Mouse (Mus musculus): ENCODE measurements around the gene Hmgn1. TPM values are rescaled to one million over a fixed set of nuclear protein-coding genes. Genes with fewer than 3 reads are reported as not detected.

Gene Hmgn1
- 432 and 519 TPM in 2 replicates for polyA plus RNA-seq (2015; fragmentation: Nextera tagmentation; extraction: Ambion mirVana)

GRCm38 (mm10) chr16:96127657-96128344 lies at the start of gene Hmgn1:
Gene Hmgn1, minus strand, starts transcription at chr16:96127729.
- Histone ChIP-seq H3K4me2 (ENCODE audit: low read length) (peak within 1 kb of the TSS; percentile 80), H3K27me3 (replicated peaks; ENCODE audit: control insufficient read depth, insufficient read depth, low read length) (no peaks in the 10 kb centered on the region), H3K9ac (replicated peaks; ENCODE audit: low read depth, low read length) (peak within 1 kb of the TSS; percentile 93), H3K4me3 (replicated peaks; ENCODE audit: low read length) (peak within 1 kb of the TSS; percentile 96), H3K4me1 (replicated peaks; ENCODE audit: control insufficient read depth, insufficient read depth, low read length) (peaks cover 26% of the 10 kb centered on the region), H3K9me3 (ENCODE audit: control insufficient read depth, low read length) (no peaks in the 10 kb centered on the region), H3K36me3 (ENCODE audit: control insufficient read depth, insufficient read depth) (peaks cover 26% of the 10 kb centered on the region), H3K27ac (ENCODE audit: low read length) (peak within 1 kb of the TSS; percentile 98)
- ATAC-seq, result peak; percentile 96
- under 1% methylated on average over 60 of the region's 72 CpGs for WGBS

GRCm38 (mm10) chr16:96175399-96175798 lies 47.9 kb upstream of the Hmgn1 start:
- H3K27ac ChIP-seq (ENCODE audit: low read length), result no peak overlapping the region
- WGBS, result 31% methylated on average over 2 of the region's 2 CpGs
- 0 out of 2 replicates have a peak, but pooled peaks cover 2% of the 10 kb centered on the region for H3K9me3 ChIP-seq (ENCODE audit: control insufficient read depth, low read length)
- no peak for ATAC-seq
- no peaks in the 10 kb centered on the region for H3K27me3 ChIP-seq (replicated peaks; ENCODE audit: control insufficient read depth, insufficient read depth, low read length)
- no peak overlapping the region for H3K9ac ChIP-seq (replicated peaks; ENCODE audit: low read depth, low read length)
- H3K4me1 ChIP-seq (replicated peaks; ENCODE audit: control insufficient read depth, insufficient read depth, low read length), result peaks cover 5% of the 10 kb centered on the region; the same call in 1 of the 2 replicates
- H3K4me3 ChIP-seq (replicated peaks; ENCODE audit: low read length), result no peak overlapping the region
- H3K36me3 ChIP-seq (ENCODE audit: control insufficient read depth, insufficient read depth), result no peaks in the 10 kb centered on the region
- no peak overlapping the region for H3K4me2 ChIP-seq (ENCODE audit: low read length)

GRCm38 (mm10) chr16:96173648-96174047 lies 46.1 kb upstream of the Hmgn1 start:
- Histone ChIP-seq H3K4me2 (ENCODE audit: low read length) (no peak overlapping the region), H3K27ac (ENCODE audit: low read length) (no peak overlapping the region), H3K9ac (replicated peaks; ENCODE audit: low read depth, low read length) (no peak overlapping the region), H3K9me3 (ENCODE audit: control insufficient read depth, low read length) (no peaks in the 10 kb centered on the region), H3K36me3 (ENCODE audit: control insufficient read depth, insufficient read depth) (no peaks in the 10 kb centered on the region), H3K4me1 (replicated peaks; ENCODE audit: control insufficient read depth, insufficient read depth, low read length) (peaks cover 5% of the 10 kb centered on the region; the same call in 1 of the 2 replicates), H3K27me3 (replicated peaks; ENCODE audit: control insufficient read depth, insufficient read depth, low read length) (no peaks in the 10 kb centered on the region), H3K4me3 (replicated peaks; ENCODE audit: low read length) (no peak overlapping the region)
- 78% methylated on average over 8 of the region's 8 CpGs for WGBS
- no peak for ATAC-seq

GRCm38 (mm10) chr16:96168837-96169236 lies 41.3 kb upstream of the Hmgn1 start:
- 96% methylated on average over 4 of the region's 4 CpGs for WGBS
- no peaks in the 10 kb centered on the region for H3K27me3 ChIP-seq (replicated peaks; ENCODE audit: control insufficient read depth, insufficient read depth, low read length)
- no peak overlapping the region for H3K4me2 ChIP-seq (ENCODE audit: low read length)
- ATAC-seq, result no peak
- no peaks in the 10 kb centered on the region for H3K9me3 ChIP-seq (ENCODE audit: control insufficient read depth, low read length)
- no peaks in the 10 kb centered on the region for H3K36me3 ChIP-seq (ENCODE audit: control insufficient read depth, insufficient read depth)
- H3K9ac ChIP-seq (replicated peaks; ENCODE audit: low read depth, low read length), result no peak overlapping the region
- H3K4me3 ChIP-seq (replicated peaks; ENCODE audit: low read length), result no peak overlapping the region
- H3K27ac ChIP-seq (ENCODE audit: low read length), result no peak overlapping the region
- H3K4me1 ChIP-seq (replicated peaks; ENCODE audit: control insufficient read depth, insufficient read depth, low read length), result no peaks in the 10 kb centered on the region

- 59% methylated on average over 4 of the region's 4 CpGs for WGBS
- H3K9ac ChIP-seq (replicated peaks; ENCODE audit: low read depth, low read length), result no peak overlapping the region
- H3K36me3 ChIP-seq (ENCODE audit: control insufficient read depth, insufficient read depth), result no peaks in the 10 kb centered on the region
- H3K4me1 ChIP-seq (replicated peaks; ENCODE audit: control insufficient read depth, insufficient read depth, low read length), result no peaks in the 10 kb centered on the region
- ATAC-seq, result peak; percentile 80
- peak overlapping the region; percentile 46 for H3K27ac ChIP-seq (ENCODE audit: low read length)
- H3K4me3 ChIP-seq (replicated peaks; ENCODE audit: low read length), result no peak overlapping the region
- no peaks in the 10 kb centered on the region for H3K9me3 ChIP-seq (ENCODE audit: control insufficient read depth, low read length)
- no peak overlapping the region for H3K4me2 ChIP-seq (ENCODE audit: low read length)
- no peaks in the 10 kb centered on the region for H3K27me3 ChIP-seq (replicated peaks; ENCODE audit: control insufficient read depth, insufficient read depth, low read length)
These were observed 38.3 kb upstream of the Hmgn1 start for GRCm38 (mm10) chr16:96165723-96166264.

GRCm38 (mm10) chr16:96161336-96161735 lies 33.8 kb upstream of the Hmgn1 start:
- WGBS, result 80% methylated on average over 4 of the region's 4 CpGs
- no peak overlapping the region for H3K4me2 ChIP-seq (ENCODE audit: low read length)
- H3K27ac ChIP-seq (ENCODE audit: low read length), result no peak overlapping the region
- H3K4me1 ChIP-seq (replicated peaks; ENCODE audit: control insufficient read depth, insufficient read depth, low read length), result peaks cover 14% of the 10 kb centered on the region
- no peaks in the 10 kb centered on the region for H3K27me3 ChIP-seq (replicated peaks; ENCODE audit: control insufficient read depth, insufficient read depth, low read length)
- no peaks in the 10 kb centered on the region for H3K36me3 ChIP-seq (ENCODE audit: control insufficient read depth, insufficient read depth)
- no peak overlapping the region for H3K4me3 ChIP-seq (replicated peaks; ENCODE audit: low read length)
- ATAC-seq, result no peak
- no peaks in the 10 kb centered on the region for H3K9me3 ChIP-seq (ENCODE audit: control insufficient read depth, low read length)
- H3K9ac ChIP-seq (replicated peaks; ENCODE audit: low read depth, low read length), result no peak overlapping the region

GRCm38 (mm10) chr16:96160927-96161326 lies 33.4 kb upstream of the Hmgn1 start:
- Histone ChIP-seq H3K27ac (ENCODE audit: low read length) (no peak overlapping the region), H3K36me3 (ENCODE audit: control insufficient read depth, insufficient read depth) (no peaks in the 10 kb centered on the region; the same call in 1 of the 2 replicates), H3K4me2 (ENCODE audit: low read length) (no peak overlapping the region), H3K27me3 (replicated peaks; ENCODE audit: control insufficient read depth, insufficient read depth, low read length) (no peaks in the 10 kb centered on the region), H3K9me3 (ENCODE audit: control insufficient read depth, low read length) (no peaks in the 10 kb centered on the region), H3K4me3 (replicated peaks; ENCODE audit: low read length) (no peak overlapping the region), H3K4me1 (replicated peaks; ENCODE audit: control insufficient read depth, insufficient read depth, low read length) (peaks cover 14% of the 10 kb centered on the region), H3K9ac (replicated peaks; ENCODE audit: low read depth, low read length) (no peak overlapping the region)
- ATAC-seq, result no peak
- WGBS, result 82% methylated on average over 1 of the region's 1 CpGs

- Histone ChIP-seq H3K4me2 (ENCODE audit: low read length) (peak overlapping the region; percentile 96), H3K9me3 (ENCODE audit: control insufficient read depth, low read length) (no peaks in the 10 kb centered on the region), H3K9ac (replicated peaks; ENCODE audit: low read depth, low read length) (peak overlapping the region; percentile 90), H3K4me1 (replicated peaks; ENCODE audit: control insufficient read depth, insufficient read depth, low read length) (peaks cover 14% of the 10 kb centered on the region), H3K27ac (ENCODE audit: low read length) (peak overlapping the region; percentile 58; the same call in 1 of the 2 replicates), H3K36me3 (ENCODE audit: control insufficient read depth, insufficient read depth) (no peaks in the 10 kb centered on the region; the same call in 1 of the 2 replicates), H3K27me3 (replicated peaks; ENCODE audit: control insufficient read depth, insufficient read depth, low read length) (no peaks in the 10 kb centered on the region), H3K4me3 (replicated peaks; ENCODE audit: low read length) (peak overlapping the region; percentile 55)
- 84% methylated on average over 20 of the region's 20 CpGs for WGBS
- no peak for ATAC-seq
These were observed 32.3 kb upstream of the Hmgn1 start for GRCm38 (mm10) chr16:96159794-96160346.

- Histone ChIP-seq H3K36me3 (ENCODE audit: control insufficient read depth, insufficient read depth) (no peaks in the 10 kb centered on the region; the same call in 1 of the 2 replicates), H3K27ac (ENCODE audit: low read length) (peak overlapping the region; percentile 58), H3K27me3 (replicated peaks; ENCODE audit: control insufficient read depth, insufficient read depth, low read length) (no peaks in the 10 kb centered on the region), H3K9me3 (ENCODE audit: control insufficient read depth, low read length) (no peaks in the 10 kb centered on the region), H3K4me1 (replicated peaks; ENCODE audit: control insufficient read depth, insufficient read depth, low read length) (peaks cover 14% of the 10 kb centered on the region), H3K9ac (replicated peaks; ENCODE audit: low read depth, low read length) (peak overlapping the region; percentile 90), H3K4me2 (ENCODE audit: low read length) (peak overlapping the region; percentile 96), H3K4me3 (replicated peaks; ENCODE audit: low read length) (peak overlapping the region; percentile 55)
- peak; percentile 80 for ATAC-seq
- WGBS, result under 1% methylated on average over 67 of the region's 67 CpGs
These were observed 31.7 kb upstream of the Hmgn1 start for GRCm38 (mm10) chr16:96159091-96159731.

Data from forebrain, embryonic 16.5 days (tissue).